In the genomic region with DNA sequence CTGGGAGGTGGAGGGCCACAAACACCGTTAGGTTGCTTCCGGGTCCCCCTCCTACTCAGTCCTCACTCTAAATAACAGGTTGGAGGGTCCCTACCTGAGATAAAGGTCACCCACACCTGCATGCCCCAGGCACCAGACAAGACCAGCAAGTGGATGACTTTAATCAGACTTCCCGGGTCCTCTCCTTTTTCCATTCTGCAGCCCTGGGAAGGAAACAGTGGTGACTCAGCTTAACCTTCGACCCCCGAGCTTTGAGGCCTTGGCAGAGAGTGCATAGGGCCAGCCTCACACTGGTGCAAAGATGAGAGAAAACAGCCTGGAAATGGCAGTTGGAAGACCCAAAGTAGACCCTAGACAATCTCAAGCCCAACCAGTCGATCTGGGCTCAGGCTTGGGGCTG, we compare ENCODE assay signal across 8 mouse cellular contexts. TPM values are rescaled to one million over a fixed set of nuclear protein-coding genes. Genes with fewer than 3 reads are reported as not detected.
DNase-seq lines count a peak whose midpoint lies in the region; ATAC-seq and TF ChIP-seq lines count a peak whose summit lies in the region.

No protein-coding gene starts in this region.

- no peak overlapping the region for H3K27ac ChIP-seq in hindbrain, embryonic 11.5 days (ENCODE audit: low read depth, low read length)
- no peak overlapping the region for H3K27ac ChIP-seq in limb, embryonic 14.5 days (replicated peaks; ENCODE audit: low read depth, low read length)

- no peaks in the 10 kb centered on the region for H3K9me3 ChIP-seq in hindbrain, embryonic 11.5 days (ENCODE audit: control insufficient read depth, low read length)
- no peaks in the 10 kb centered on the region for H3K9me3 ChIP-seq in limb, embryonic 14.5 days (ENCODE audit: control insufficient read depth, low read length)

- no peaks in the 10 kb centered on the region for H3K36me3 ChIP-seq in hindbrain, embryonic 11.5 days (ENCODE audit: control insufficient read depth, insufficient read depth, low read length)
- H3K36me3 ChIP-seq in limb, embryonic 14.5 days (ENCODE audit: control insufficient read depth, insufficient read depth, low read length), result peaks cover 6% of the 10 kb centered on the region; the same call in 1 of the 2 replicates
- no peaks in the 10 kb centered on the region for H3K36me3 ChIP-seq in myocyte (ENCODE audit: control insufficient read depth, insufficient read depth)

- 86% methylated on average over 6 of the region's 6 CpGs for WGBS in hindbrain, embryonic 11.5 days
- 86% methylated on average over 6 of the region's 6 CpGs for WGBS in limb, embryonic 14.5 days

- H3K9ac ChIP-seq in hindbrain, embryonic 11.5 days (ENCODE audit: low read depth, low read length), result no peak overlapping the region
- H3K9ac ChIP-seq in limb, embryonic 14.5 days (ENCODE audit: low read depth, low read length, severe bottlenecking), result peak overlapping the region; percentile 70; the same call in 1 of the 2 replicates

- DNase-seq in 416B (ENCODE audit: low read depth), result peak; percentile 69
- DNase-seq in adrenal gland, adult 8-10 months, result peak; percentile 73
- DNase-seq in hindbrain, embryonic 11.5 days (ENCODE audit: low spot score), result no peak
- no peak for DNase-seq in limb, embryonic 14.5 days (ENCODE audit: low spot score)
- no peak for DNase-seq in cerebellum, adult 8-10 months
- DNase-seq in layer of hippocampus, adult 8-10 months (ENCODE audit: low spot score in 2 of 2), result no peak
- no peak for DNase-seq in left cerebral cortex, postnatal 10 days (ENCODE audit: extremely low spot score in 1 of 2, low spot score in 2 of 2)

- no peaks in the 10 kb centered on the region for H3K27me3 ChIP-seq in hindbrain, embryonic 11.5 days (ENCODE audit: control insufficient read depth, insufficient read depth, low read length)
- H3K27me3 ChIP-seq in limb, embryonic 14.5 days (ENCODE audit: control insufficient read depth, insufficient read depth, low read length), result no peaks in the 10 kb centered on the region
- no peaks in the 10 kb centered on the region for H3K27me3 ChIP-seq in myocyte (ENCODE audit: control insufficient read depth, insufficient read depth, insufficient read length)

- ATAC-seq in hindbrain, embryonic 11.5 days (ENCODE audit: low FRiP score), result no peak
- ATAC-seq in limb, embryonic 14.5 days (ENCODE audit: low FRiP score, low read depth), result no peak

- no peak for TF ChIP-seq POLR2A in limb, embryonic 14.5 days (IDR thresholded peaks at IDR 0.05; ENCODE audit: borderline replicate concordance, extremely low read depth, insufficient read depth, insufficient read length)
- TF ChIP-seq POLR2A in myocyte (IDR thresholded peaks at IDR 0.05; ENCODE audit: insufficient read length, low read depth), result no peak

- no peak overlapping the region for H3K4me3 ChIP-seq in hindbrain, embryonic 11.5 days (ENCODE audit: low read depth, low read length)
- H3K4me3 ChIP-seq in limb, embryonic 14.5 days (replicated peaks; ENCODE audit: low read length), result 0 out of 2 replicates have a peak overlapping the region, but pooled peaks have one; percentile 48
- H3K4me3 ChIP-seq in myocyte, result peak overlapping the region; percentile 30

- H3K4me1 ChIP-seq in hindbrain, embryonic 11.5 days (replicated peaks; ENCODE audit: control insufficient read depth, insufficient read depth, low read length), result peaks cover 4% of the 10 kb centered on the region; the same call in 1 of the 2 replicates
- peaks cover 7% of the 10 kb centered on the region; the same call in 1 of the 2 replicates for H3K4me1 ChIP-seq in limb, embryonic 14.5 days (ENCODE audit: control insufficient read depth, insufficient read depth, low read length)

- intact Hi-C loops in left cerebral cortex, postnatal 10 days (cut with DNase I), result no loop called here

- no peaks in the 10 kb centered on the region for H3K79me2 ChIP-seq in myocyte (ENCODE audit: control insufficient read depth, insufficient read depth)

- H3K4me2 ChIP-seq in hindbrain, embryonic 11.5 days (replicated peaks; ENCODE audit: low read depth, low read length), result peak overlapping the region; percentile 71; the same call in 1 of the 2 replicates
- H3K4me2 ChIP-seq in limb, embryonic 14.5 days (replicated peaks; ENCODE audit: low read depth, low read length, severe bottlenecking), result peak overlapping the region; percentile 60
- peak overlapping the region; percentile 90 for H3K4me2 ChIP-seq in myocyte (ENCODE audit: low read depth)

- no peak overlapping the region for H3ac ChIP-seq in myocyte (ENCODE audit: control insufficient read depth, insufficient read length)

TF ChIP-seq in myocyte, 11 proteins besides CTCF, POLR2A, EP300 and RAD21:
- no peak for TF ChIP-seq POLR2AphosphoS2 (IDR thresholded peaks at IDR 0.05; ENCODE audit: insufficient read length, low read depth)
- TF ChIP-seq E2F4 (IDR thresholded peaks at IDR 0.05; ENCODE audit: insufficient read depth), result no peak
- TF ChIP-seq MAX (IDR thresholded peaks at IDR 0.05; ENCODE audit: low read depth), result no peak
- TF ChIP-seq USF1 (IDR thresholded peaks at IDR 0.05; ENCODE audit: low read depth), result no peak
TF ChIP-seq in myocyte: peak in this region for 0.

RNA-seq across cellular contexts. Expression of a gene that starts 1.1 kb away (rescaled TPM):
- 10 to 100 TPM in 3 of 4 experiments, 1 to 10 TPM in 1; 8.6 to 27.3 (median 17.7) TPM for total RNA-seq in adrenal gland, adult 8-10 months (2022)
- 3.3 and 3.9 TPM in 2 replicates for polyA plus RNA-seq in hindbrain, embryonic 11.5 days (2014; fragmentation: Nextera tagmentation; extraction: Ambion mirVana)
- 9.6 and 10.8 TPM in 2 replicates for polyA plus RNA-seq in limb, embryonic 14.5 days (2012; rRNA removed)
- polyA plus RNA-seq in limb, embryonic 14.5 days (2014; fragmentation: Nextera tagmentation; extraction: Ambion mirVana), result 2.8 and 3.3 TPM in 2 replicates
- polyA plus RNA-seq in myocyte (2012; fragmentation: generic; extraction: Trizol), result 2.5 TPM
- 10 to 100 TPM; 18.7 to 22.5 (median 21.8) TPM for total RNA-seq in layer of hippocampus, adult 8-10 months (2022)
- 10 to 100 TPM; 15.3 to 15.8 TPM for total RNA-seq in left cerebral cortex, postnatal 10 days (2021)

RNA-seq across cellular contexts. Expression of a gene that starts 1.2 kb away (rescaled TPM):
- total RNA-seq in adrenal gland, adult 8-10 months (2022), result 100 to 1,000 TPM; 375 to 588 (median 495) TPM
- 34.7 and 39.3 TPM in 2 replicates for polyA plus RNA-seq in hindbrain, embryonic 11.5 days (2014; fragmentation: Nextera tagmentation; extraction: Ambion mirVana)
- polyA plus RNA-seq in limb, embryonic 14.5 days (2012; rRNA removed), result 37.4 and 45.3 TPM in 2 replicates
- polyA plus RNA-seq in limb, embryonic 14.5 days (2014; fragmentation: Nextera tagmentation; extraction: Ambion mirVana), result 49.5 and 51.5 TPM in 2 replicates
- polyA plus RNA-seq in myocyte (2012; fragmentation: generic; extraction: Trizol), result 55.1 TPM
- total RNA-seq in layer of hippocampus, adult 8-10 months (2022), result 10 to 100 TPM; 42.8 to 49.1 (median 43.5) TPM
- total RNA-seq in left cerebral cortex, postnatal 10 days (2021), result 10 to 100 TPM; 31.2 to 35.1 TPM

RNA-seq across cellular contexts. Expression of a gene that starts 8.2 kb away (rescaled TPM):
- 10 to 100 TPM; 43.1 to 64.6 (median 48.1) TPM for total RNA-seq in adrenal gland, adult 8-10 months (2022)
- 8.6 and 9.5 TPM in 2 replicates for polyA plus RNA-seq in hindbrain, embryonic 11.5 days (2014; fragmentation: Nextera tagmentation; extraction: Ambion mirVana)
- polyA plus RNA-seq in limb, embryonic 14.5 days (2012; rRNA removed), result 30.1 and 30.7 TPM in 2 replicates
- polyA plus RNA-seq in limb, embryonic 14.5 days (2014; fragmentation: Nextera tagmentation; extraction: Ambion mirVana), result 32.5 and 36.3 TPM in 2 replicates
- 24.1 TPM for polyA plus RNA-seq in myocyte (2012; fragmentation: generic; extraction: Trizol)
- total RNA-seq in layer of hippocampus, adult 8-10 months (2022), result 10 to 100 TPM; 16.9 to 23.5 (median 21.1) TPM
- 10 to 100 TPM; 22.0 to 25.0 TPM for total RNA-seq in left cerebral cortex, postnatal 10 days (2021)

RNA-seq across cellular contexts. Expression of a gene that starts 10.7 kb away (rescaled TPM):
- total RNA-seq in adrenal gland, adult 8-10 months (2022), result 10 to 100 TPM; 19.6 to 44.0 (median 32.1) TPM
- polyA plus RNA-seq in hindbrain, embryonic 11.5 days (2014; fragmentation: Nextera tagmentation; extraction: Ambion mirVana), result 21.0 and 22.3 TPM in 2 replicates
- 31.7 and 44.2 TPM in 2 replicates for polyA plus RNA-seq in limb, embryonic 14.5 days (2012; rRNA removed)
- polyA plus RNA-seq in limb, embryonic 14.5 days (2014; fragmentation: Nextera tagmentation; extraction: Ambion mirVana), result 8.7 and 11.2 TPM in 2 replicates
- 21.5 TPM for polyA plus RNA-seq in myocyte (2012; fragmentation: generic; extraction: Trizol)
- total RNA-seq in layer of hippocampus, adult 8-10 months (2022), result 100 to 1,000 TPM; 229 to 244 (median 235) TPM
- 100 to 1,000 TPM; 259 to 269 TPM for total RNA-seq in left cerebral cortex, postnatal 10 days (2021)

RNA-seq across cellular contexts. Expression of a gene that starts 29.4 kb away (rescaled TPM):
- total RNA-seq in adrenal gland, adult 8-10 months (2022), result 10 to 100 TPM; 17.5 to 22.5 (median 20.0) TPM
- polyA plus RNA-seq in hindbrain, embryonic 11.5 days (2014; fragmentation: Nextera tagmentation; extraction: Ambion mirVana), result 14.6 and 20.4 TPM in 2 replicates
- 6.5 and 7.0 TPM in 2 replicates for polyA plus RNA-seq in limb, embryonic 14.5 days (2012; rRNA removed)
- polyA plus RNA-seq in limb, embryonic 14.5 days (2014; fragmentation: Nextera tagmentation; extraction: Ambion mirVana), result 12.8 TPM in 2 replicates
- polyA plus RNA-seq in myocyte (2012; fragmentation: generic; extraction: Trizol), result 8.9 TPM
- total RNA-seq in layer of hippocampus, adult 8-10 months (2022), result 10 to 100 TPM; 12.0 to 14.0 (median 13.1) TPM
- total RNA-seq in left cerebral cortex, postnatal 10 days (2021), result 10 to 100 TPM; 12.6 to 14.9 TPM

Comparison
In these comparisons a context has a peak if more than half of its experiments do, and no peak if none do; other contexts are left out.
1. DNase-seq: peak in 416B (single experiment) and adrenal gland, adult 8-10 months (single experiment); none in hindbrain, embryonic 11.5 days (single experiment), limb, embryonic 14.5 days (single experiment), cerebellum, adult 8-10 months (single experiment), layer of hippocampus, adult 8-10 months (0 of 2) and left cerebral cortex, postnatal 10 days (0 of 2).
2. RNA of a gene that starts 1.2 kb away (total RNA-seq): 375 to 588 TPM in adrenal gland, adult 8-10 months; 42.8 to 49.1 TPM in layer of hippocampus, adult 8-10 months and 31.2 to 35.1 TPM in left cerebral cortex, postnatal 10 days; every median in the first group is over 4 times any median in the second.
3. Peak in every context shown above with its lines, with median percentiles within 50 percentile points of each other: H3K4me2 ChIP-seq.